Mouse (Mus musculus): Measurements from ENCODE around the gene Sult2a8. TPM values are rescaled to one million over a fixed set of nuclear protein-coding genes. Genes with fewer than 3 reads are reported as not detected.
"Not testable (repeated sequence)": the region's sequence is repeated elsewhere in the genome, so short reads cannot be mapped to it uniquely, and the experiment has no call there.

The Sult2a8 gene
- not detected in 2 replicates for polyA plus RNA-seq (2015; fragmentation: Nextera tagmentation; extraction: Ambion mirVana)

GRCm38 (mm10) chr7:14446534-14446933, at the start of gene Sult2a8:
TSS of gene Sult2a8 (minus strand) at chr7:14446769.
- 73% methylated on average over 3 of the region's 3 CpGs for WGBS

GRCm38 (mm10) chr7:14494130-14494529, 47.6 kb upstream of the Sult2a8 start, which contains the start of gene Sult2a7:
TSS of gene Sult2a7 (minus strand) at chr7:14494230.
- H3K4me2 ChIP-seq = no peak within 1 kb of the TSS
- H3K36me3 ChIP-seq = no peaks in the 10 kb centered on the region
- peaks cover 19% of the 10 kb centered on the region for H3K9me3 ChIP-seq
- WGBS = 89% methylated on average over 4 of the region's 4 CpGs
- H3K27ac ChIP-seq (replicated peaks) = no peak within 1 kb of the TSS
- no peak within 1 kb of the TSS for H3K9ac ChIP-seq
- no peak for ATAC-seq (ENCODE audit: low FRiP score, low read depth)
- H3K27me3 ChIP-seq = no peaks in the 10 kb centered on the region
- H3K4me3 ChIP-seq = no peak within 1 kb of the TSS
- no peaks in the 10 kb centered on the region for H3K4me1 ChIP-seq (replicated peaks)

More at GRCm38 (mm10) chr7:14446534-14446933, at the start of gene Sult2a8:
- Histone ChIP-seq H3K27me3 (no peaks in the 10 kb centered on the region), H3K36me3 (no peaks in the 10 kb centered on the region), H3K4me2 (no peak within 1 kb of the TSS), H3K4me3 (no peak within 1 kb of the TSS), H3K9me3 (peaks cover 12% of the 10 kb centered on the region), H3K9ac (no peak within 1 kb of the TSS), H3K27ac (replicated peaks) (no peak within 1 kb of the TSS), H3K4me1 (replicated peaks) (no peaks in the 10 kb centered on the region)
- no peak for ATAC-seq (ENCODE audit: low FRiP score, low read depth)

- ATAC-seq (ENCODE audit: low FRiP score, low read depth) = no peak
- Histone ChIP-seq H3K27me3 (no peaks in the 10 kb centered on the region), H3K27ac (replicated peaks) (no peak overlapping the region), H3K4me1 (replicated peaks) (no peaks in the 10 kb centered on the region), H3K4me2 (no peak overlapping the region), H3K4me3 (no peak overlapping the region), H3K36me3 (no peaks in the 10 kb centered on the region), H3K9me3 (peaks cover 22% of the 10 kb centered on the region), H3K9ac (no peak overlapping the region)
- WGBS = 77% methylated on average over 3 of the region's 3 CpGs
Measured at GRCm38 (mm10) chr7:14492886-14493285, 46.3 kb upstream of the Sult2a8 start.

- Histone ChIP-seq H3K9ac (no peak overlapping the region), H3K27ac (replicated peaks) (no peak overlapping the region), H3K9me3 (peaks cover 33% of the 10 kb centered on the region), H3K36me3 (no peaks in the 10 kb centered on the region), H3K4me3 (no peak overlapping the region), H3K4me2 (no peak overlapping the region), H3K27me3 (no peaks in the 10 kb centered on the region), H3K4me1 (replicated peaks) (no peaks in the 10 kb centered on the region)
- no peak for ATAC-seq (ENCODE audit: low FRiP score, low read depth)
Measured at GRCm38 (mm10) chr7:14439581-14439980, 7.0 kb downstream of the Sult2a8 start.

GRCm38 (mm10) chr7:14438484-14438883, 8.1 kb downstream of the Sult2a8 start:
- peaks cover 38% of the 10 kb centered on the region for H3K9me3 ChIP-seq
- H3K9ac ChIP-seq = no peak overlapping the region
- H3K4me2 ChIP-seq = no peak overlapping the region
- no peak overlapping the region for H3K27ac ChIP-seq (replicated peaks)
- no peak overlapping the region for H3K4me3 ChIP-seq
- H3K4me1 ChIP-seq (replicated peaks) = no peaks in the 10 kb centered on the region
- no peaks in the 10 kb centered on the region for H3K36me3 ChIP-seq
- WGBS = 81% methylated on average over 1 of the region's 1 CpGs
- no peaks in the 10 kb centered on the region for H3K27me3 ChIP-seq
- no peak for ATAC-seq (ENCODE audit: low FRiP score, low read depth)

DNA sequence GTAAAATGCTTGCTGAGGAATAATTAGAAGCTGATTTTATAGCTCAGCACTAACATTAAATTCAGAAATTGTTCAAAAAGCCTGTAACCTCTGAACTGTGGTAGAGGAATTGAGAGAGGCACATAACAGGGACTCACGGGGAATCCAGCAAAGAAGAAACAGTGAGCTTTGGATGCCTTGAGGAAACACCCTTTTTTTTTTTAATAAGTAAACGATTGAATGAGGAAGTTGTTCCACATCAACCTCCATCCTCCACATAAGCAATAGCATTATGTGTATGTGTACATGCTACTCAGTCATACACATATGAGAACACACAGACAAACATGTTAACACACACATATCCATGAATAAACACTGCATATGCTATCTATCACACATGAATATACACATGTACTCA, 8.5 kb downstream of the Sult2a8 start:
- Histone ChIP-seq H3K36me3 (no peaks in the 10 kb centered on the region), H3K4me1 (replicated peaks) (no peaks in the 10 kb centered on the region), H3K27ac (replicated peaks) (no peak overlapping the region), H3K9ac (no peak overlapping the region), H3K4me3 (no peak overlapping the region), H3K4me2 (no peak overlapping the region), H3K9me3 (peaks cover 39% of the 10 kb centered on the region), H3K27me3 (no peaks in the 10 kb centered on the region)
- WGBS = 90% methylated on average over 2 of the region's 2 CpGs
- ATAC-seq (ENCODE audit: low FRiP score, low read depth) = no peak

DNA sequence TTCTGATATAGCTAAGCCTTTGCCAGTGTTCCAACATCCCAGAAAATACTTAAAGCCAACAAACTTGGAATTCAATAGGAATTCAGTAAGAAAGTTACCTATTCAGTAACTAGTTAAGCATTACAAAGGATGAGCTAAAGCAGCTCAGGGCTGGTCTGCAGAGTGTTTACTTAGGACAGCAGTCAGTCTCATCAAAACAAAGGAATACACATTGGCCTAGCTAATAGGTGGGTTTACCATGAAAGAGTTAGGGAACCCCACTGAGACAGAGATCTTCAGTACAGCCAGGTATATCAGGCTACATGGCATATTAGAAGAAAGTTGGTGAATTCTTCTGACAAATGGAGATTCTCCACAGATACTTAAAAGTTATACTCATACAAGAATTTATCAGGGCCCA, 47.2 kb downstream of the Sult2a8 start:
- not testable (repeated sequence) for H3K4me2 ChIP-seq; H3K9ac ChIP-seq; H3K4me3 ChIP-seq; H3K27ac ChIP-seq (replicated peaks); H3K36me3 ChIP-seq; H3K27me3 ChIP-seq; ATAC-seq (ENCODE audit: low FRiP score, low read depth); H3K4me1 ChIP-seq (replicated peaks)
- H3K9me3 ChIP-seq = peaks cover 15% of the 10 kb centered on the region; the same call in 1 of the 2 replicates

DNA sequence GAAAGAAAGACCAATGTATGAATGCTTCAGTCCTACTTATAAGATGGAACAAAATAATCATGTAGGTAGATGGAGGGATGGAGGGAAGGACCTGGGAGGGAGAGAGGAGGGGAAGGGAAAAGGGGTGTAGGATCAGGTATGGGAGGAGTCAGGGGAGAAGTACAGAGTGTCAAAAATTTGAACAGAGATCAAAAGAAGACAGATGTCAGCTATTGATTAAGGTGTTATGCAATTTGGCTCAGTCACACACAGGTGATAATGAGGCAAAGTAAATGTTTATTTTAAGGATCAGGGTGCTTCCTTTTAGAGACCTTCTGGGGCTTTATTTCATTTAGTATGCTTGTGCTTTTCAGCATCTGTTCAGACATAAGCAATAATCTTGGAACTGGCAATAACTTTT, 50.1 kb downstream of the Sult2a8 start:
- Histone ChIP-seq H3K9me3 (peaks cover 20% of the 10 kb centered on the region; the same call in 1 of the 2 replicates), H3K4me3 (no peak overlapping the region), H3K36me3 (no peaks in the 10 kb centered on the region), H3K27ac (replicated peaks) (no peak overlapping the region), H3K27me3 (no peaks in the 10 kb centered on the region), H3K9ac (no peak overlapping the region), H3K4me1 (replicated peaks) (no peaks in the 10 kb centered on the region), H3K4me2 (no peak overlapping the region)
- ATAC-seq (ENCODE audit: low FRiP score, low read depth) = no peak

Other genes with a start within 250 kb of the Sult2a8 start
- not detected in 2 replicates for gene Sult2a6, start 191.9 kb downstream of the Sult2a8 start, polyA plus RNA-seq (2015; fragmentation: Nextera tagmentation; extraction: Ambion mirVana)
- gene Obox8, start 113.2 kb downstream of the Sult2a8 start, polyA plus RNA-seq (2015; fragmentation: Nextera tagmentation; extraction: Ambion mirVana) = not detected in 2 replicates
- not detected in 2 replicates for gene Sult2a7, start 47.5 kb upstream of the Sult2a8 start, polyA plus RNA-seq (2015; fragmentation: Nextera tagmentation; extraction: Ambion mirVana)
- 0.49 and 0.54 TPM in 2 replicates for gene Vmn1r90, start 116.7 kb upstream of the Sult2a8 start, polyA plus RNA-seq (2015; fragmentation: Nextera tagmentation; extraction: Ambion mirVana)
- not detected in 2 replicates for gene Obox7, start 212.7 kb upstream of the Sult2a8 start, polyA plus RNA-seq (2015; fragmentation: Nextera tagmentation; extraction: Ambion mirVana)